In the genomic region with DNA sequence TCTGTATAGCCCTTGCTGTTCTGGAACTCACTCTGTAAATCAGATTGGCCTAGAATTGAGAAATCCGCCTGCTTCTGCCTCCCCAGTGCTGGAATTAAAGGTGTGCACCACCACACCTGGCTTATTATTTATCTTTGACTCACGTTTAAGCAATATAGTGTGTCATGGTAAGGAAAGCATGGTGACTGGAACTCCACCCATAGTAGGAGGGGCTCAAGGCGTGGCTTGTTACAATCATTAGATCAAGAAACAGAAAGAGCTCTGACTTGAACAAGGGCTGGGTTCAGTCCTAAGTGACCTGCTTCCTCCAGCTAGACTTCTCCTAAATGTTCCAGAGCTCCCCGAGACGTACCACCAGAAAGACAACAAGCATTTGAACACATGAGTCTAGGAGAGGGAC, we compare ENCODE assay signal across 24 mouse cellular contexts. TPM values are rescaled to one million over a fixed set of nuclear protein-coding genes. Genes with fewer than 3 reads are reported as not detected.
"Had no signal": no experiment of that assay in that cellular context is flagged by ENCODE, and none has a peak within 500 bp of the region (broad histone marks: within the 10 kb centered on the region; RNA-seq: fewer than 3 reads in every experiment).

No protein-coding gene starts in this region.

- H3K4me1 ChIP-seq: megakaryocyte, embryonic 14.5 days; midbrain, embryonic 12.5 days; neural tube, embryonic 13.5 days had no signal

- H3K27me3 ChIP-seq: limb, embryonic 12.5 days; limb, embryonic 15.5 days; midbrain, embryonic 12.5 days had no signal

- H3K4me3 ChIP-seq: limb, embryonic 12.5 days; limb, embryonic 15.5 days; megakaryocyte, embryonic 14.5 days; midbrain, embryonic 12.5 days; myocyte; neural tube, embryonic 13.5 days had no signal

- H3K9me3 ChIP-seq: limb, embryonic 12.5 days; limb, embryonic 15.5 days; megakaryocyte, embryonic 14.5 days; midbrain, embryonic 12.5 days; neural tube, embryonic 13.5 days had no signal

- H3K27ac ChIP-seq: limb, embryonic 12.5 days; limb, embryonic 15.5 days; liver, embryonic 14.5 days; macrophage; midbrain, embryonic 12.5 days; neural tube, embryonic 13.5 days had no signal

- H3K36me3 ChIP-seq: midbrain, embryonic 12.5 days; neural tube, embryonic 13.5 days had no signal

- ATAC-seq: inflammation-experienced regulatory T-cells, adult 6 months; midbrain, embryonic 16.5 days had no signal

- H3K9ac ChIP-seq: limb, embryonic 12.5 days; limb, embryonic 15.5 days; liver, embryonic 14.5 days; liver, postnatal 0 days; midbrain, embryonic 12.5 days; neural tube, embryonic 13.5 days had no signal

- DNase-seq: kidney, adult 18-20 months; kidney, adult 9 months; kidney, postnatal 14 days; kidney, postnatal 4 days; left cerebral cortex, postnatal 4 days; liver, postnatal 0 days; retina, postnatal 1 day; thymus, postnatal 25 days had no signal

- H3K4me2 ChIP-seq: limb, embryonic 12.5 days; limb, embryonic 15.5 days; liver, embryonic 11.5 days; midbrain, embryonic 12.5 days; neural tube, embryonic 13.5 days had no signal

RNA-seq across cellular contexts. Expression of gene Cyb5r2, which starts 57.2 kb away (rescaled TPM):
- total RNA-seq: layer of hippocampus, postnatal 14 days; left cerebral cortex, postnatal 14 days; left cerebral cortex, postnatal 4 days; monocyte, adult 5-6 weeks; neutrophil, adult 5-6 weeks had no signal
- polyA plus RNA-seq: inflammation-experienced regulatory T-cells, adult 6 months; macrophage; midbrain, embryonic 16.5 days; small intestine, adult 2 months had no signal
